Mouse (Mus musculus) thymus, adult 2 months (tissue): ENCODE data around the gene Clec11a. TPM values are rescaled to one million over a fixed set of nuclear protein-coding genes. Genes with fewer than 3 reads are reported as not detected.

Experiments used
- DNase-seq: peaks from one replicate; pipeline ENCODE4 v3.0.0; 2021
- H3K27ac ChIP-seq: fragments of 200-500 bp; 2 replicates; pipeline ENCODE4 v1.5.1; 2012; ENCODE audit warnings: low read length, control low read depth; ENCODE audit not compliant: control insufficient read depth, insufficient read depth
- H3K27me3 ChIP-seq: fragments of 200-500 bp; 2 replicates; pipeline ENCODE4 v1.6.1; 2012; ENCODE audit warnings: mild to moderate bottlenecking, low read length, moderate library complexity, mixed read lengths; ENCODE audit not compliant: control insufficient read depth, insufficient read depth
- H3K36me3 ChIP-seq: fragments of 200-500 bp; 2 replicates; pipeline ENCODE4 v1.6.1; 2012; ENCODE audit warnings: mild to moderate bottlenecking, low read length, moderate library complexity; ENCODE audit not compliant: control insufficient read depth, insufficient read depth
- H3K4me1 ChIP-seq: fragments of 200-500 bp; replicated peaks from 2 replicates; pipeline ENCODE4 v1.6.1; 2012; ENCODE audit warnings: low read length; ENCODE audit not compliant: control insufficient read depth, insufficient read depth
- H3K4me3 ChIP-seq: fragments of 200-500 bp; 2 replicates; pipeline ENCODE4 v1.5.1; 2012; ENCODE audit warnings: mild to moderate bottlenecking, low read length, control low read depth, moderate library complexity; ENCODE audit not compliant: control insufficient read depth, insufficient read depth
- CTCF ChIP-seq: fragments of 200-500 bp; IDR thresholded peaks from 2 replicates; pipeline ENCODE4 v1.5.1; 2012; ENCODE audit warnings: mild to moderate bottlenecking, control low read depth, low read length, moderate library complexity, borderline replicate concordance; ENCODE audit not compliant: control insufficient read depth, poor library complexity, insufficient read depth; ENCODE audit errors: extremely low read depth
- POLR2A ChIP-seq: fragments of 200-500 bp; IDR thresholded peaks from 2 replicates; pipeline ENCODE4 v1.6.1; 2012; ENCODE audit warnings: mild to moderate bottlenecking, low read length, control low read depth, moderate library complexity; ENCODE audit not compliant: control insufficient read depth, poor library complexity, insufficient read depth; ENCODE audit errors: extremely low read depth
- WGBS: fragments of 180-500 bp; shearing (Covaris S2); methylation state at CpG from one replicate; pipeline ENCODE4 v1.1.7; 2018; 5-methylcytosine and 5-hydroxymethylcytosine counted together
- polyA plus RNA-seq: library from polyadenylated mRNA; depleted of rRNA; stranded (reverse); fragments of >200 nt; gene quantifications from 2 replicates; pipeline ENCODE4 v1.2.3, GENCODE M21; 2012

The Clec11a gene
- polyA plus RNA-seq, 1 experiment, result 3.1 TPM

- Histone ChIP-seq H3K4me3 (no peak overlapping the region), H3K4me1 (peaks cover 9% of the 10 kb centered on the region; the same call in 1 of the 2 replicates), H3K27ac (no peak overlapping the region), H3K27me3 (peaks cover 12% of the 10 kb centered on the region), H3K36me3 (no peaks in the 10 kb centered on the region)
- DNase-seq, result no peak
- TF ChIP-seq POLR2A (no peak), CTCF (no peak)
- 2% methylated on average over 38 of the region's 38 CpGs for WGBS
Measured at GRCm38 (mm10) chr7:44310878-44311712, 4.4 kb upstream of the Clec11a start.

DNA sequence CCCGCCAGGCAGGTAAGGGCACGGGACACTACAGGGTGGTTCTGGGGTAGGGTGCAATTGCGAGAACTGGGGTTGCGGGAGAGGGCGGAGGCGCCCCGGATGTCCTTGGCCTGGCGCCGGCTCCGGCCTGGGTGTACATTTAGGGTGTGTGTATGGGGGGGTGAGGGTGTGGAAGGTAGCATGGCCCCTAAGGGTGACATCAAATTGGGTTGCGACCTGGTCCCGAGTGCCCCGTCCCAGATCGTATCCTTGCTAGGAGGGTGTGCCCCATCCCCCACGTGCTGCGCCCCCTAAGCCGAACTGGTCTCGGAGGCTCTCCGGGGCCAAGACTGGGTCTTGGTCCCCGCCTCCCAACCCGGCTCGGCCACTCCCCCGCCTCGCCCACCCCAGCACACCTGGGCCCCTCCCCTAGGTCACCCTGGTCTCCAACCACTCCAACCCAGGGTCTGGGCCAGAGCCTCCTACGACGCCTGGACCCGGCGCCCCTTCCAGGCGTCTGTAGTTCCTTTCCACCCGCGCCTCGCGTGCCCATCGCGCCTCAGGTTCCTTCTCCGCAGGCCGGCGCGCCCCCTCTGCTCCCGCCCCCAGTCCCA, 3.7 kb upstream of the Clec11a start:
- 3% methylated on average over 39 of the region's 40 CpGs for WGBS

DNA sequence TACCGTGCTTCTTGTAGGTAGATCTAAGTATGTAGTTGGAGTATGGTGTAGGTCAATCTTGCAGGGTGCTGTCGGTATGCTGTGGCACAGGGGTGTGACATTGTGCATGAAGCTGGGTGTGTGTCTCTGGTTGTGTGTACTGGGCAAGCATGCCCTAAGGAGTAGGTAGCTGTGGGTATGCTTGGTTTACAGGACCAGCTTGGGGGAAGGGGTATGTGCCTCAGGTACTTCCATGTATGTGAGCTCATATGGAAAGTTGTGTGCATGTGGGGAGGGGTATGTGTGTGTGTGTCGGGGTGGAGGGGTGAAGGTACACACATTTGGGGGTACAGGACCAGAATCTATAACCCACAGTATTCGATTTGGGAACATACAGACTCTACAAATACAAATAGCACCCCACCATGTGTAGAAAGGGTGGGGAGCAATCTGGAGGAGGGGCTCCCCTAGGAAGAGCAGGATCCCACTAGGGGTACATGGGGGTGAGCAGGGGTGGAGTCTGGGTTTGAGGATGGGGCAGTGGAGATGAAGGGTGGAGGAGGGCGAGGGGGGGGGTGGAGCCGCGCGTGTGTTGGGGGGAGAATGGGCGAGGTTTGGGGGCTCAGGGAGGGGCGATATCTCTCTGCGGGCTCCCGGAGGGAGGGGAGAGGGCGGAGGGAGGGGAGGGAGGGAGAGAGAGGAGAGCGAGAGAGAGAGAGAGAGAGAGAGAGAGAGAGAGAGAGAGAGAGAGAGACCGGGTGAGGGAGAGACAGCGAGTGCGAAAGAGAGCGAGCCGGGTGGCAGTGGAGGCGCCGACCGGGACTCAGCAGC, 3.0 kb upstream of the Clec11a start, which contains the start of gene Shank1:
TSS of gene Shank1 (plus strand) at position 779 of the 810 bp plus-strand sequence.
- DNase-seq, result no peak
- H3K27me3 ChIP-seq, result peaks cover 12% of the 10 kb centered on the region
- peaks cover 18% of the 10 kb centered on the region for H3K4me1 ChIP-seq
- TF ChIP-seq POLR2A (no peak), CTCF (no peak)
- 19% methylated on average over 18 of the region's 22 CpGs for WGBS
- H3K4me3 ChIP-seq, result no peak within 1 kb of the TSS
- H3K27ac ChIP-seq, result no peak within 1 kb of the TSS
- no peaks in the 10 kb centered on the region for H3K36me3 ChIP-seq

More for the DNA sequence above, 3.7 kb upstream of the Clec11a start:
- H3K36me3 ChIP-seq, result no peaks in the 10 kb centered on the region
- peaks cover 12% of the 10 kb centered on the region for H3K27me3 ChIP-seq
- no peak for DNase-seq
- peaks cover 15% of the 10 kb centered on the region for H3K4me1 ChIP-seq
- TF ChIP-seq POLR2A (no peak), CTCF (no peak)
- no peak overlapping the region for H3K27ac ChIP-seq
- H3K4me3 ChIP-seq, result no peak overlapping the region

DNA sequence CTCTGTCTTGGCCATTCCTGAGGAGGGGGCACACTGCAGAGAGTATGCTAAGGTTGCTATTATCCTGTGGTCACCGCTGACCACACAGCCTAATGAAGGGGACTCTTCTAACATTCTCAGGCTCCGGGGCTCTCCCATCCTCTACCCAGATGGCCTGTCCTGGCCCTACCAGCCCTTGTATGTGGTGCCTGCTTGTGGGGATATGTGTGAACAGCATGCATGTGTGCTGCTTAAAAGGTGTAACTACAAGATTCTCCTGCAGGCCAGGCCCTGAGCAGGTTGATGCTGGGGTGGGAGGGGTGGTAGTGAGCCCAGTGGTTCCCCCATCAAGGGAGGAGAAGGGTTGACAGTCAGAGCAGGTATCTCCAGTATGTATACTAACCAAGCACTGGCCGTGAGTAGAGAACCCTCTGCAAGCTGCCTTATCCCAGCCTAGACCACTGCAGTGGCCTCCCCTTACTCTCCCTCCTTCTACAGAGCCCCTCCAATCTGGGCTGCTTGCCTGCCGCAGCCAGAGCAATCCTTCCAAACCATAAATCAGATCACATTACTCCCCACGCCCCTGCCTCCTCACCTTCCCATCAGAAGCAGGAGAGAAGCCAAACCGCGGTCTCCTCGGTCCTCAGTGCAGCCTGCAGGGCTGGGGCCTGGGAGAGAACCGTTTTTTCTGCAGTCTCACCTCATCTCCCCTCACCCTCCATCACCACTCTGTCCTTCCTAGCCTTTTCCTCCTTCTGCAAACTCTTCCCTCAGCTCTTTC, 739 bp upstream of the Clec11a start:
- no peak for DNase-seq
- TF ChIP-seq CTCF (no peak), POLR2A (no peak)
- Histone ChIP-seq H3K4me3 (no peak overlapping the region), H3K27ac (no peak overlapping the region), H3K36me3 (no peaks in the 10 kb centered on the region), H3K4me1 (peaks cover 23% of the 10 kb centered on the region), H3K27me3 (peaks cover 12% of the 10 kb centered on the region)
- WGBS, result 65% methylated on average over 9 of the region's 9 CpGs

DNA sequence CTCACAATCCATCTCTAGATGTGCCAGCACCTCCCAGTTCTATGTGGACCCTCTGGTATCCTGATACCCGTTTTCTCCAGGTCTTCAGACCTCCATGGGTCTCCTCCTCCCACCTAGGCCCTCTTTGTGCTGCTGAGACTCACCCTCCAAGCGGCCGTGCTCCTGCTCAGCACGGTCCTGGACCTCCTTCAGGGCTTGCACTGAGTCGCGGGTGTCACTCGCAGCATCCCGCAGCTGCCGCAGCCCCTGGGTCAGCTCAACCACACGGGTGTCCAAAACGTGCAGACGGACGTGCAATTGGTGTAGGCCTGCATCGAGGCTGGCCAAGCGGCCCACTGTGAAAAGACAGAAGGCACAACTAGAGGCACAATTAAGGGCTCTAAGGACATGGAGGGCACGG, 1.0 kb downstream of the Clec11a start:
- WGBS, result 35% methylated on average over 16 of the region's 16 CpGs
- Histone ChIP-seq H3K27ac (no peak overlapping the region), H3K4me3 (no peak overlapping the region), H3K36me3 (no peaks in the 10 kb centered on the region), H3K27me3 (peaks cover 8% of the 10 kb centered on the region; the same call in 1 of the 2 replicates), H3K4me1 (peaks cover 20% of the 10 kb centered on the region)
- DNase-seq, result no peak
- TF ChIP-seq POLR2A (no peak), CTCF (no peak)
